Mouse (Mus musculus) frontal cortex, postnatal 36 days (tissue): ENCODE results near the gene Glod4.
A peak's percentile ranks its signal among the peaks of the same experiment; 100 is the strongest.

Source experiments
- DNase-seq, 2 experiments: peaks; one replicate each; pipeline ENCODE4 v3.0.0; 2022; ENCODE audit warnings: low spot score in 2 of 2

Glod4 gene

DNA sequence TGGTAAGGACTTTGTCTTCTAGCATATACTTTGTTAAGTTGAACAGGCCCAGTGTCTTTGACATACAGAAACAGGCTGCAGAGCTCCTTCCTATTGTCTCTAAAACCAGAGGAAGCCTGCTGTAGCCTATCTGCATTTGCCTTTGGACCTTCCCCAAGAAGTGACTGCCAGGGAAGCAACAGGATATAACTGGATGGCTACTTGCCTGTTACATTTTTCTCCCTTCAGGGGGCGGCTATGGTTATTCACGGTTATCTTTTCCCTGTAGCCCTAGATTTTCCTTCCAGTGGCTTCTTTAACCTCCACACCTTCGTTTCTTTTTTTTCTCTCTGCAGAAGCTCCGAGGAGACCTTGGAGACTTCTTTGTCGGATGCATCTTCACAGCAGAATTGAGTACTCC, 36.7 kb downstream of the Glod4 start:
- no peak for DNase-seq

DNA sequence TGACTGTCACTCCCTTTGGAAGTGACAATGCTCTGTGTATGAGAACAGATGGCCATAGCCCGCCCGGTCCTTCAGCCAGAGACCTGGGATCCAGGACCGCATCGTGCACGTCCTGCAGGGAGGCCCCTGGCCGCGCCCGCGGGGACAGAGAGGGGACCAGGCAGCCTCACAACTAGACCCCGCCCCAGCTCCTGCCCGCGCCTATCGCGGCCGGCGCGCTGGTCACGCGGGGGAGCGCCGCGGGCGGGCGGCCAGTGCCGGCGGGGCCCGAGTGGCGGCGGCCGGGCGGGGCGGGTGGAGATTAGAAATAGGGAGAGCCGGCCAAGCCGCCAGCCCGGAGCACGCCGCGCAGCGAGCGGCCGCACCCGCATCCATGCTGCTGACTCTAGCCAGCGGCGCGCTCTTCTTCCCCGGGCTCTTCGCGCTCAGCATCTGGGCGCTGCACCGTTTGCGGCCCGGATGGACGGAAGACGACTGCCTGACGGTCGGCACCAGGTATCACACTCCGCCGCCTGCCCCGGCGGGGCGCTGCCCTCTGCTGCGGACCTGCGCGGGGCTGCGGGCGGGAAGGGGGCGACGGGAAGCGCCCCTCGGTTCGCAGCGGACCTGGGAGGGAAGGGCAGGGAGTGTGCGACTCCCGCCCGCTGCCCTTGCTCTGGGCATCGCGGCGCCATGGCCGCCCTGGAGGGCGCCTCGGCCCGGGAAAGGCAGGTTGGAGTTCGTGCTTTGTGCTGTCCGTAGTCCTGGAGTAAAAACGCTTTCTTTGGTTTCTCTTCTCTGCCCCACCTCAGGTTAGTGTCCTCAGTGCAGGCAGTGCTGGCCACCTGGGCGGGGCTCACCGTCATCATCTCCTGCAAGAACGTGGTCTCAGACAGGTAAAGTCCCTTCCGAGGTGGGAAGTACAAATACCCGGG, 41.5 kb downstream of the Glod4 start:
- DNase-seq = peak; percentile 79 to 84

DNA sequence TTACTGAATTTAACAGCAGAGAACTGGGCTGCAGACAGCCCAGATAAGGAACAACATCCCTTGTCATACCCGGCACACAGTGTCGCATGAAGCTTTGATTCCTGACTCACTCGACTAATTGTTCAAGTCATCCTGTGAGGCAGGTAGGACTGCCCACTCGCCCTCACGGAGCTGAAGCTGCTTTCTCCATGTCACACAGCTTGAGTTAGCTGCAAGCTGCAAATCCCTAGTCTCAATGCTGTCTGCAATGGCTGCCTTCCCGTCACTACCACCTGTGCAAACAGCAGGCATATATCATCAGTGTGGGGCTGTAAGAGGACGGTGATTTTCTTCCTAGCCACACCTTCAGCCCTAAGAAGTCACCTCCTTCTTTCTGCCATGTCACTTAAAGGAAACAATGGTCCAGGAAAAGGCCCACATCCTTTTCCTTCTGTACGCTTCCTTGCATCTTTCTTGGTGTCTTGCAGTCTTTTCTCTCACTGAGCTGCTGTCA, 46.5 kb downstream of the Glod4 start:
- no peak for DNase-seq

DNA sequence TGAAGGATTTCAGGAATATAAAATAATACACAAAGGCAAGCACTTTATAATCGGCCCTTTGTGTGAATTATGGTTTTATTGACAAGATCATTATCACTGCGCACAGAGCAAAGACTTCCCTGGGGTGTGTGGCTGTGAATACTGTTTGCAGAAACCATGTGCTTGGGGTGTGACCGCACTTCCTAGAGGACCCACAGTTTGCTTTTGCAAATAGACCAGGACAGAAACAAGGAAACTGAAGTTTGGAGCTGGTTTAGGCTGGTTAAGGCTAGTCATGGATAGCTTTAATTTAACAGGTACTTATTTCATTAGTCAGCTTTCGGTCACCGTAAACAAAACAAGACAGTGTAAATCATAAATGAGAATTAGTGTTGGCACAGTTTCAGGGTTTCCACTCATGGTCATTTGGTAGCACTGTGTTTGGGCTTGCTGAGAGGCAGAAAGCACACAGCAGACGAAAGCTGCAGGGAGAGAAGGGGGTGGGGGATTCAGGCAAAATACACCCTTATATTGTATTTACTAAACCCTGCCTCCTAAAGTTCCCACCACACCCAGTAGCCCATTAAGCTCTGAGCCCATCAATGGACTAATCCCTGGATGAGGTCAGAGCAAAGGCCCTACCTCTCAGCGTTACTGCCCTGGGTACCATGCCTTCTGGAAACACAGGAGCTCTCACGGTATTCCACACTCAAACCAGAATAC, 47.1 kb downstream of the Glod4 start:
- DNase-seq = no peak

DNA sequence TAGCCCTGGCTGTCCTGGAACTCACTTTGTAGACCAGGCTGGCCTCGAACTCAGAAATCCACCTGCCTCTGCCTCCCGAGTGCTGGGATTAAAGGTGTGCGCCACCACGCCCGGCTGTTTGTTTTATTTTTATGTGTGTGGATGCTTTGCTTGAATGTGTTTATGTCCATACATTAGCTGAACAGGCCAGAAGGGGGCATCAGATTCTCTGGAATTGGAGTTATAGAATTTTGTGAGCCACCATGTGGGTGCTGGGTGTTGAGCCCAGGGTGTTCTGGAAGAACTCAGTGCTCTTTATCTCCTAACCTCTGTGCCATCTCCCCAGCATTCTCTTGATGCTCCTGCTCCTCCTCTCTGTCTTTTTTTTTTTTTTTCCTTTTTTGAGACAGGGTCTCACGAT, 56.6 kb downstream of the Glod4 start:
- no peak for DNase-seq

DNA sequence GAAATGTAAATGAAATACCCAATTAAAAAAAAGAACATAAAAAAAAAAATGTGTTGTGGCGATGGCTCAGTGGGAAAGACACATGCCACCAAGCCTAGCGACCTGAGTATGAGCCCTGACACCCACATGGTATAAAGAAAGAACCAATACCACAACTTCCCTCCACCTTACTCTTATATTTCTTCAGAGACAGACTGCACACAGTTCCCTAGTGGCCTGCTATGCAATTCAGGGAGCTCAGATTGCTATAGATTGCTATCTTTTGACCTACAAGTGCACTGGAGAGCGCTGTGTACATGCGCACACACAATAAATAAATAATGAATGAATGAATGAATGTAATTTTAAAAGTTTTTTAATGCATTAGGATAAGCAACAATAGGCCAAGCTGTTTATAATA, 59.8 kb downstream of the Glod4 start:
- no peak for DNase-seq

DNA sequence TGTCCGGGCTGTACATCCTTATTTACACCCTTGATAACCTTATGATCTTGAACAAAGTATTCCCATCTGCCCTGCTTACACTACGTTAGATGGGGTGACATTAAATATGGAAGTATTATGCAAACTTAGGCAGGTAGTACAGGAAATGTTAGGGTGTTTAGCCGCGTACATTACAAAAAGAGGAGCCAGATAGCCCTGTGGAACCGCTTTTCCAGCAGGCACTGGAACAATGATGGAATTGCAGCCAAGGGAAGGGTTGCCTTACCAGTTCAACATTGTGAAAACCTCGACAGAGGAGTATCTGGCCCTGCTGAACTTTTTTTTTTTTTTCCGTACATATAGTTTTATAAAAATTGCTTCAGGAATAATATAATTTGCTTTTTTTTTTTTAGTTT, 63.4 kb downstream of the Glod4 start:
- DNase-seq = no peak

DNA sequence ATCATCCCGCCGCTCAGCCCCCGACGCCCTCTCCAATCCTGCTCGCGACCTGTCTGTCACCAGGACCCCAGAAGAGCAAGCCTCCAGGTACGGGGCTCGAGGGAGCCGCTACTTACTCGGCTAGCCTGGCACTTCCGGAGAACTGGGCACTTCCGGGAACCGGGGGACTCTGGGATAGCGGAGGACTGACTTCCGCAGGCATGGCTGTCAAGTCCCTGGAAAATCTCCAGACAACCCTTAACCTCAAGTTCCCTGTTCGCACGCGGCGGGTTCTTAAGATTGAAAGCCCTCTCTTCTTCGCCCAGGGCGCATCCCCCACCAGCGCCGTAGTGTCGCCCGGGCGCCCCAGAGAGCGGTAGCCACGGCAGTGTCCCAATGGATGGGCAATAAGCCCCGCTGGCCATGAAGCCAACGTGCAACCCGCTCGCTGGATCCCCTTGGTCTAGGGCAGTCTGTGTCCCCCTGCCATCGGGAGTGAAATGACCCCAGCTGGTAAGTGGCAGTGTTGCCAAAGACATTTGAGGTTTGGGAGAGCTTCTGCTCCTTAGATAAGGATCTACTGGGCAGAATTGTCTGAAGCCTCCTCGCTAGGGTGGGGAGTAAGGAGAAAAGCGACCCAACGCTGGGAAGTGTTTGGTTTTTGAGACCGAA, 63.9 kb downstream of the Glod4 start, which contains the start of the genes Vps53 and Fam57a:
TSS of gene Vps53 (minus strand) at position 153 of the 651 bp plus-strand sequence.
TSS of gene Fam57a (plus strand) at position 177 of the 651 bp plus-strand sequence.
- DNase-seq = peak; percentile 93

DNA sequence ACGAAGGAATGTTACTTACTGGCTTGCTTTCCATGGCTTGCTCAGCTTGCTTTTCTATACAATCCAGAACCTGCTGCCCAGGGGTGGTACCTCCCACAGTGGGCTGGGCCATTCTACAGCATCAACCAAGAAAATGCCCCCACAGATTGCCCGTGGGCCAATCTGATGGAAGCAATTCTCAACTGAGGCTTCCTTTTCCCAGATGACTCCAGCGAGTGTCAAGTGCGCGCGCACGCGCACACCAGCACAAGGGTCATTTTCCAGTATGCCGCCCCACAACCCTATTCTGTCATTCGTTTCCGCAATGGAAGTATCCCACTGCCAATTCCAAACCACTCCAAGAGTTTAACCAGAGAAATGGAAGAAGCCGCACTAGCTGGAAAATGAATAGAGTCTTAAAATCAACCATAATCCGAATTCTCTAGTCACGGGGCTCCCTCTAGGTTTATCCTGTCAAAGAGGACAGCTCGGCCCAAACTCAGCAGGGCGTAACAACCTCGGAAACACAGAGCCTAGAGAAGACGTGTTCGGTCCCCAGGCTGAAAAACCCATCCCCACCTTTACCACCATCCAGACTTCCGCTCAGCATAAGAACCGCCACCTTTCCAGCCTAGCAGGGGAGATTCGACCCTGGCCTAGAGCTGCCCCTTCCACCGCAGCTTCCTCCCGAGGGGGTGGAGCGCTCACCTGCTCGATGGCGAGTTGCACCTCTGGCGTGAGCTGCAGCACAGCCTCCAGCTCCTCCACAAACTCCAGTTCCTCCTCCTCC, 64.6 kb downstream of the Glod4 start:
- DNase-seq = peak; percentile 52 to 60

DNA sequence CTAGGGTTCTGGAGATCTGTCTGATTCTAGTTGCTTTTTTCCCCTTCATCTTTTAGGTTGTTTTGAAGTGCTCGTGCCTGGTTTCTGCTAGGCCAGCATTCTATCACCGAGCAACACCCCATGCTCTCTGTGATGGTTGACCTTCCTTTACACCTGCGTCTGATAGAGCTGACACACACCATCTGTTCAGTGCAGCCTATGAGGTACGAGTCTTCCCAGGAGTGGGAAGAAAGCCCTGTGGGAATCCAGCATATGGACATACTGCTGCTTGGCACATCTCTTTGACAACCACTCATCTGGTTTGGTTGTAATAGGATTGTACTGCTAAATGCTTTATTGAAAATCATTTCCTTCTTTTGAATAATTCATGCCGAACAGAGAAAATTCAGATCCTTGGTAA, 73.3 kb downstream of the Glod4 start:
- peak in 1 of 2 experiments; percentile 30 for DNase-seq

DNA sequence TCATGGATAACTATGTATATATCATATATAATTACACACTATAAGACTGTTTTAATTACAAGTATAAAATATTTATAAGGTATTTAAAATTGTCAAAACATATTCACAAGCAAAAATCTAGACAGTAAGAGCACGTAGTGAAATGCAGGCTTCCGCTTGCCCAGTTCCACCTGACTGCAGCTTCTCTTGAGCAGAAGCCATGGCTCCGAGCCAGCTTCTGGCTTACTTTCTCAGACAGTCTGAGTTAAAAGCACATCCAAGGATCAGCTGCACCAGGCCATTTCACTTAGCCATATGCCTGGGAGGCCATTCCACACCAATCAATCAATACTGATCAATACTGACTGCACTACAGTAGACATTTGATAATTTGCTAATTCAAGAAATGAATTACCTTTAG, 74.5 kb downstream of the Glod4 start:
- no peak for DNase-seq

DNA sequence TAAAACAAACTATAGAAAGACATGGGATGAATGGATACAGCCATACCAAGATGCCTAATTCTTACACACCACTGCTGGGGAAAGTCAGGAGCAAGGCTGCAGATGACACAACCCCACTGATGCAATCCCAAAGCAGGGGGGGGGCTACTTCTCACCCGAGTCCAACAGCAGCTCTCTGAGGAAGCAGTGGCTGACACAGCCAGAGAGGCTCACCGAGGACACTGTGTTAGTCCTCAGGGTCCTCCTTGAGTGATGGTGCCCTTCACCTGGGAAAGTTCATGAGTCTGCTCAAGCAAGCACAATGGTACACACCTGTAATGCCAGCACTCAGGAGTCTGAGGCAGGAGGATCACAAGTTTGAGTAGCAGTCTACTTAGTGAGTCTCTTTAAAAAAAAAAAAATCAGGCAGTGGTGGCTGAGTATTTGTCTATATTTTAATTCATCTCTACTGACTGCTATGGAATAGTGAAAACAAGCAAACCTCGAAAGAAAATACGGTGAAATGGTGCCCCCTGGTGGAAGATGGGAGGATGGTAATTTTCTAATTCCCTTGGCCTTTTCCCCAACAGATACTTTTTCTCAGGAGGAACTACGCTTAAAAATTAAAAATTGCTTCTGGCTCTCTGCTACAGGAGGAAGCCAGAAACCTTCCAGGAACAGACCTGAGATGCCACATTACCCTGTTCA, 76.3 kb downstream of the Glod4 start:
- DNase-seq = peak; percentile 70 to 81

DNA sequence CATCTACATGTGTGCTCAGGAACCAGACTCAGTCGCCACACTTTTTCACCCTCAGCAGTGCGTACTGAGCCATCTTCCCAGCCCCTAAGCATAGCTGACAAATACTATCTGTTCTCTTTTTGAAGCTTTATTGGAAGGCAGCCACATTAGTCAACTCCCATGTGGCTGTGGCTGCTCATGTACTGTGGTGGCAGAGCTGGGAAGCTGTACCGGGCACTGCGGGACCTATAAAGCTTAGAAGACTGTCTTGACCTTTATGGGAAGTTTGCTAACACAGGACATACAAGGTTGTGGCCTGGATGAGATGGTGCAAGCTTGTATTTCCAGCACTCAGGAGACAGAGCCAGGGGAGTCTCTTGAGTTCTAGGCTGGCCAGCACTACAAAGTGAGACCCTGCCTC, 76.9 kb downstream of the Glod4 start:
- no peak for DNase-seq

DNA sequence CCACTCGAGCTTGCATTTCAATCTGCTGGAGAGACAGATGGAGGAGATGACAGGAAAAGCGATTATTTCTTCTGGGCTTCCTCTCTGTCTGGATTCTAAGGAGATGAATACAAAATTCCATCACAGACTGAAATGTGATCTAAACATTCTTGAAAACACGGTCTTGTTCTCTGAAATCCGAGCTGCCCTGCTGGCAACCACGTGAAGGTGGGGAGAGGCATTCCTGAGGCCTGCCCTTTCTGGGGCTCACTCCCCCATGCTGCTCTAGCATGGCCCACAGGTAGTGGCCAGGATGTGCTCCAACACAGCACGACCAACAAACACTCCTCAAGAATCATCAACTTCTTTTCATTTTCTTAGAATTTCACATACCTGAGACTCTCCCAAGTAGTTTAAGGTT, 83.3 kb downstream of the Glod4 start:
- no peak for DNase-seq

DNA sequence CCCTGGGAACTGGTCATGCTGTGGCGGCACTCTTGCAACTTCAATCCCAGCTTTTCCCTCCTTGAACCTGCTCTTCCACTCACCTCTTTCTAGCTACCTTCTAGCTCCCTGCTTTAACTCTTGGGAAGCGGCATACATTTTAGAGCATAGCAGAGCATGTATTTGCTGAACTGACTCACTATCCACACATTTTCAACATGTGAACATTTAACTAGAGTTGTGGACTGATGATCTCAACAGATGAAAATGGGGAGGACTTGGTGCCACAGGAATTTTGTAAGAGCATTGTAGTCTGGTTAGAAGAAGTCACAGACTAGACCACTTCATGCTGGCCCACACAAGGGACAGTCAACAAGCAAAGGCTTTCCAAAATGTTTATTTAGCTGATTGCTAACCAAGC, 85.2 kb downstream of the Glod4 start:
- DNase-seq = no peak

DNA sequence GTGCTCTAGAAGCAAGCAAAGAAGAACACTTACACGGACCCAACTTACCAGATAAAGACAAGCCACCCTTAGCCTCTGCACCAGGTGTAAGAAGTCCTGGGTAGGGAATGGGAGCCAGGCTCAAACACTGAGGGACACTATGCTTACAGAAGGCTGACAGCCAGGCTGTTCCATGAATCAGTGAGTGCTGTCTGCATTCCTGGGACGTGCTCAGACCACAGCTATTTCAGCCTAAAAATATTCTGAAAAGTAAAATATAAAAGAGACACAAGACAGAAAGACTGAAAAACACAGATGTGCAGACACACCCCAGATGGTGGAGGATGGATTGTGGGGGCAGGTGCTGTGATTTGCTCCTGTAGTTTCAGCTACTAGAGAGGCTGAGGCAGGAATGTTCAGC, 88.7 kb downstream of the Glod4 start:
- DNase-seq = no peak

DNA sequence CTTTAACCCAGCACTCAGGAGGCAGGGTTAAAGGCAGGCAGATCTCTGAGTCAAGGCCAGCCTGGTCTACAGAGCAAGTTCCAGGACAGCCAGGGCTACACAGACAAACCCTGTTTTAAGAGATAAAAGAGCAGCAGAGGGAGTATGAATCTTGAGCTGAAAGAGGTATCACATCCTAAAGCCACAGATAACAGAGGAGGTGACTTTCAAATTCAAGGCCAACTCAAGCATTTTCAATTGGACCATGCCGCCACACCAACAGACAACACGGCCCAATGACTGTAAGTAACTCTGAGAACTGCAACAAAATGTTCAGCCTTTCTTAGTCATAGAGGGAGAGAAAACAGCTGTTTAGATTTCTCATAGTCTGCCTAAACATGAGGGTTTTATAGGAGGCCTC, 89.3 kb downstream of the Glod4 start:
- no peak for DNase-seq

DNA sequence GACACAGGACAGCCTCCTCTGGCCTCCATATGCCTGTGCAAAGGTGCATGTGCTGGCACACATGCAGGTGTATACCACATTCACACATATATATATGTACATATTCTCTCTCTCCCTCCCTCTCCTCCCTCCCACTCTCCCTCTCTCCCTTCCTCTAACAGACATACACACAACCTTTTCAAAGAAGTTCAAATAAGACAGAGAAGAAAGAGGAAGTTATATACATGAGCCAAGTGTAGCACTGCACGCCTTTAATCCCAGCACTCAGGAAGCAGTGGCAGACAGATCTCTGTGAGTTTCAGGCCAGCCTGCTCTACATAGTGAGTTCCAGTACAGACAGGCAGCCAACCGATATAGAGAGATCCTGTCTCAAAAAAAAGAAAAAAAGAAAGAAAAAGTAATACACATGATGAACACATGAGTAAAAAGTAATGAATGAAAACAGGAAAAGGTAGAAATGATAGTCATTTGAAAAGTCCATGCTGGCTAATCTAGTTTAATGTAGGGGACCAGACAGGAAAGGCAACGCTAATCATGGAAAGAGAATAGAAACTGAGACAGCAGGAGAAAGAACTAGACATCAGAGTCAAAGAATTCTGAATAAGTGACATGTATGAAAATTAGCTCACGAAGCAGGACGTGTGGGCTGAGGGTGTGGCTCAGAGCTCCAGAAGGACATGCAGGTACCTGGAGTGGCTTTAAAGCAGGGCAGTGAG, 90.1 kb downstream of the Glod4 start:
- DNase-seq = no peak

DNA sequence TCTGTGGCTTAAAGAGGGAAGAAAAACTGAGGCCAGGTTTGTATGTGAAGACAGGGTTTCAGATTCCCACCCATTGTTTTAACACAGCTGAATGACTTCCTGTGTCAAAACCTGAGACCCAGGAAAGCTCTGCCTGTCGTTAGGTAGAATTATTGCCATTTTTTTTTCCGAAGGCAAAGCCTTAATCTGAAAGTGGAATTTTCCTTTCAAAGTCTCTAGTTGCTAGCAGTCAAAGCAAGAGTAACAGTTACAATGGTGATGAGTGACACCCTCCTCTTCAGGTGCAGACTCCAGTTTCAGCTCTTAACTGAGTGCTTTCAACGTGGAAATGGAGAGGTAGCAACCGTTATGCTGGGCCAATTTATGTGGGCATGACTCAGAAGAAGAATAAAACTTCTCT, 92.5 kb downstream of the Glod4 start:
- no peak for DNase-seq
